Mouse (Mus musculus) hindbrain, embryonic 11.5 days (tissue): ENCODE results near the gene Rfx8. TPM values are rescaled to one million over a fixed set of nuclear protein-coding genes. Genes with fewer than 3 reads are reported as not detected.

Experiments used
- ATAC-seq: fragments of 200-750 bp; cut with Nextera tagmentation; 2 replicates; pipeline ENCODE4 v1.8.0; 2017; ENCODE audit warnings: mild to moderate bottlenecking, moderate TSS enrichment, moderate library complexity; ENCODE audit not compliant: low FRiP score
- DNase-seq: peaks from one replicate; pipeline ENCODE4 v3.0.0-alpha.2; 2015; ENCODE audit warnings: low spot score
- H3K27ac ChIP-seq: fragments of 300-500 bp; sonication (generic); 2 replicates; pipeline ENCODE4 v1.5.1; 2014; ENCODE audit warnings: mild to moderate bottlenecking, low read depth, low read length
- H3K27me3 ChIP-seq: fragments of 300-500 bp; sonication (generic); 2 replicates; pipeline ENCODE4 v1.6.1; 2014; ENCODE audit warnings: mild to moderate bottlenecking, low read length, moderate library complexity, mixed read lengths; ENCODE audit not compliant: control insufficient read depth, insufficient read depth
- H3K36me3 ChIP-seq: fragments of 300-500 bp; sonication (generic); 2 replicates; pipeline ENCODE4 v1.6.1; 2014; ENCODE audit warnings: mild to moderate bottlenecking, low read length, moderate library complexity, mixed read lengths; ENCODE audit not compliant: control insufficient read depth, insufficient read depth
- H3K4me1 ChIP-seq: fragments of 300-500 bp; sonication (generic); replicated peaks from 2 replicates; pipeline ENCODE4 v1.6.1; 2014; ENCODE audit warnings: low read length, mixed read lengths; ENCODE audit not compliant: control insufficient read depth, insufficient read depth
- H3K4me2 ChIP-seq: fragments of 300-500 bp; sonication (generic); replicated peaks from 2 replicates; pipeline ENCODE4 v1.6.1; 2014; ENCODE audit warnings: mild to moderate bottlenecking, low read depth, low read length
- H3K4me3 ChIP-seq: fragments of 300-500 bp; sonication (generic); 2 replicates; pipeline ENCODE4 v1.5.1; 2014; ENCODE audit warnings: low read depth, low read length
- H3K9ac ChIP-seq: fragments of 300-500 bp; sonication (generic); 2 replicates; pipeline ENCODE4 v1.6.1; 2014; ENCODE audit warnings: low read depth, low read length
- H3K9me3 ChIP-seq: fragments of 300-500 bp; sonication (generic); 2 replicates; pipeline ENCODE4 v1.6.1; 2016; ENCODE audit warnings: low read length; ENCODE audit not compliant: control insufficient read depth
- whole genome bisulfite sequencing: fragments of 180-500 bp; shearing (Covaris S2); extraction: QIAGEN DNeasy Blood & Tissue Kit; methylation state at CpG from one replicate; pipeline ENCODE4 v1.1.7; 2014; 5-methylcytosine and 5-hydroxymethylcytosine counted together
- polyA plus RNA-seq: library from polyadenylated mRNA; unstranded; fragments of >200 nt; fragmentation: Nextera tagmentation; extraction: Ambion mirVana; gene quantifications from 2 replicates; pipeline ENCODE4 v1.2.1, GENCODE M21; 2014

Gene Rfx8
- polyA plus RNA-seq, 1 experiment from 2014 or later, result 0.42 TPM

DNA sequence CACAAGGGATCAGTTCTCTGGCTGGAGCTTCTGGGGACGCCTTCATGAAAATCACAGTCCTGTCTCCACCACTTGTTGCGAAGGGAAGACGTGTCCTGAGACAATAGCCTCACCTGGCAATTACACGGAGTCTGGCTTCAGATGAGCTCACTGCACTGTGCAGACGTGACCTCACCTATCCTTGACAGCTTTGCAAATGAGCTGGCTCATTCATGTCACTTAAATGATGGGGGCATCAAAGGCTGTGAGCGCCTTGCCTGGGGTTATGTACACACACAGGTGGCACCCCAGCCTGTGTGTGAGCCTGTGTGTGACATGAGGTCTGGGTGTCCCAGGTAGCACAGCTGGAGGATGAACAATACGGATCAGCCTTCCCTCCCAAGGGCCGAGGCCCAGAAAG lies 41.9 kb downstream of the Rfx8 start:
- ATAC-seq (no peak), DNase-seq (no peak)
- no peaks in the 10 kb centered on the region for H3K4me1 ChIP-seq
- H3K36me3 ChIP-seq, result no peaks in the 10 kb centered on the region
- H3K27ac ChIP-seq, result no peak overlapping the region
- no peaks in the 10 kb centered on the region for H3K27me3 ChIP-seq
- WGBS, result 80% methylated on average over 8 of the region's 8 CpGs
- H3K4me2 ChIP-seq, result no peak overlapping the region
- H3K4me3 ChIP-seq, result no peak overlapping the region
- no peak overlapping the region for H3K9ac ChIP-seq
- no peaks in the 10 kb centered on the region for H3K9me3 ChIP-seq

DNA sequence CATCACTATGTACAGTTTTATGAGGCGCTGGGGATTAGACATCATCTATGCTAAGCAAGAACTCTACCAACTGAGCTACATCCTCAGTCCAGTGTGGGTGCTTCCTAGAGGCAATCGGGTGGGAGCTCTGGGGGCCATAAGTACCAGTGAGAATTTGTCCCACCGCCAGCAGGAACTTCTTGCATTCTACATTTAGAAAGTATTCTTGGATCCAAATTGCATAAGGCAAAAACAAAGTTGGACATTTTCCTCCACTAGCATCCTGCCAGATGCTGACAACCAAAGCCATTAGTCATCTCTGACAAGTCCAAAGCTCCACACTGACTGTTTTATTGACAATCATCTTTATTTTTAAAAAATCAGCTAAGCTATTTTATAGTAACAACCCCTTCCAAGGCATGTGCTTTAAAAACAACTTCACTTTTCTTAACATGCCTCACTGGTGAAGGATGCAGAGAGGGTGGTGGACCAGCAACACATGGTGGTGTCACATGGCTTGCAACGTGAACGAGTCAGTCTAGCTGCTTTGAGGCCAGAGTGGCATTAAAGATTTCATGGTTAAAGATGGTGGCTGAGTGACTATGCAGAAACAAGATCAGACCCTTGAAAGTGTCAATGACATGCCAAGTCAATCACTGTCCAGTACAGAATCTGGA lies 44.4 kb downstream of the Rfx8 start:
- no peak overlapping the region for H3K4me2 ChIP-seq

DNA sequence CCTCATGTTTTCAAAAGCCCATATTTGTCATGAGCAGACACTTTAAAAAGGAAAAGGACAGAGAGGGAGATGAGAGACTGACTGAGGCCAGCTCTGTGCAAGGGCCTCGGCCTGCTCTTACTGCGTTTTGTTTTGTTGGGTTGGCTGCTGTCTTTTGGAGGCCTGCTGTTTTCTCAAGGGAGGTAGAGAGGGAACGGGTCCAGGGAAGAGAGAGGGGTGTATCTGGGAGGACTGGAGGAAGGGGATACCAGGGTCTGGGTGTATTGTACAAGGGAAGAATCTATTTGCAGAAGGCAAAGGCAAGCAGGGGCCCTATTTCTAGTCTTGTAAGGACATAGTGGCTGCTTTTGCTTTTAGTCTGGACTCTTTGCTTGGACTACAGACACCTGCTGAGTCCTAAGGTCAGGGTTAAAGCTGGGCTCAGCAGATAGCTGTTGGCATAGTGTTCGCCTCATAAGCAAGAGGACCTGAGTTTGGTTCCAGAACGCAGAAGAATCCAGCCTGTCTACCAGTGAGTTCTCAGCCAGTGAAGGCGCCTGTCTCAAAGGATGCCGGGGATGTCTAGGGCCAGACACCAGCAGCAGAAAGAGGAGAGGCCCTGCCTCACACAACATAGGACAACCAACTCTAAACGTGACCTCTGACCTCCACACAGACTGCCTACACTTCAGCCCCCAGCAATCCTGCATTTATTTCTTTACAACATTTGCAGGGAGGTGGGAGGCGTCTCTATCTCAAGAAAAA lies 48.3 kb downstream of the Rfx8 start:
- H3K36me3 ChIP-seq, result no peaks in the 10 kb centered on the region
- DNase-seq, result no peak
- ATAC-seq, result no peak
- H3K27ac ChIP-seq, result no peak overlapping the region
- no peak overlapping the region for H3K4me2 ChIP-seq
- 73% methylated on average over 9 of the region's 9 CpGs for WGBS
- H3K4me3 ChIP-seq, result no peak overlapping the region
- no peaks in the 10 kb centered on the region for H3K27me3 ChIP-seq
- H3K4me1 ChIP-seq, result no peaks in the 10 kb centered on the region
- no peaks in the 10 kb centered on the region for H3K9me3 ChIP-seq
- H3K9ac ChIP-seq, result no peak overlapping the region

More for the DNA sequence above, 44.4 kb downstream of the Rfx8 start:
- H3K36me3 ChIP-seq, result no peaks in the 10 kb centered on the region
- H3K9ac ChIP-seq, result no peak overlapping the region
- no peak for DNase-seq
- H3K4me3 ChIP-seq, result no peak overlapping the region
- no peak overlapping the region for H3K27ac ChIP-seq
- no peaks in the 10 kb centered on the region for H3K4me1 ChIP-seq
- no peaks in the 10 kb centered on the region for H3K9me3 ChIP-seq
- 87% methylated on average over 5 of the region's 5 CpGs for WGBS
- no peaks in the 10 kb centered on the region for H3K27me3 ChIP-seq
- ATAC-seq, result no peak

DNA sequence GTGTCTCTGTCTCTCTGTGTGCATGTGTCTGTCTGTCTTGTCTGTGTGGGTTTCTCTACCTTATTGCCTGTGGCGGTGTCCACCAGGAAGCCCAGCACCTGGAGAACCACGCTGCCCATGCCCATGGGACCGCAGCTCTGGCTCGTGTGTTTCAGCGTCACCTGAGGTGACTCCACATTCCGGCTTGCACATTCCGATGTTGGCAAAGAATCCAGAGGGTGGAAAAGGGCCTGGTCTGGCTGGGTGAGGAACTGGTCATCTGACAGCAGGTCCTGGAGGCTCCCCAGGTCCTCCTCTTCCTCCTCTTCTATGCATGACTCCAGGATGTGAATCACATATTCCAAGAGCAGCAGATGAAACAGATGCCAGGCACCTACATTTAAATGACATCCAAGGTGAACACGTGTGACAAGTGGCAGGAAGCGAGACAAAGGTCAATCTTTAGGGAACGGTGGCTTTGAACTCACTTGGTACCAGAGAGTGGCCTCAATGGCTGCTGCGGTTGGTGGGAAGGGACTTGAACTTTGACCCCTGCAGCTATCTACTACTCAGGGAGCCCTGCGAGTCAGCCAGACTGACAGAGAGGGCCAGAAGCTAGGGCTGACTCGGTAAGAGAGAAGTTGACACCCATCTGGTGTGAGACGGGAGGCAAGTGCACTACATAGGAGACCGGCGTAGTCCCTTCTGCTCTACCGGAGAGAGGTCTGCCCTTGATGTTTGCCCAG lies 50.4 kb downstream of the Rfx8 start:
- no peaks in the 10 kb centered on the region for H3K9me3 ChIP-seq
- H3K27me3 ChIP-seq, result no peaks in the 10 kb centered on the region
- H3K4me3 ChIP-seq, result no peak overlapping the region
- 89% methylated on average over 17 of the region's 17 CpGs for WGBS
- DNase-seq (no peak), ATAC-seq (no peak)
- H3K27ac ChIP-seq, result no peak overlapping the region
- H3K4me2 ChIP-seq, result no peak overlapping the region
- H3K9ac ChIP-seq, result no peak overlapping the region
- H3K4me1 ChIP-seq, result no peaks in the 10 kb centered on the region
- H3K36me3 ChIP-seq, result no peaks in the 10 kb centered on the region

DNA sequence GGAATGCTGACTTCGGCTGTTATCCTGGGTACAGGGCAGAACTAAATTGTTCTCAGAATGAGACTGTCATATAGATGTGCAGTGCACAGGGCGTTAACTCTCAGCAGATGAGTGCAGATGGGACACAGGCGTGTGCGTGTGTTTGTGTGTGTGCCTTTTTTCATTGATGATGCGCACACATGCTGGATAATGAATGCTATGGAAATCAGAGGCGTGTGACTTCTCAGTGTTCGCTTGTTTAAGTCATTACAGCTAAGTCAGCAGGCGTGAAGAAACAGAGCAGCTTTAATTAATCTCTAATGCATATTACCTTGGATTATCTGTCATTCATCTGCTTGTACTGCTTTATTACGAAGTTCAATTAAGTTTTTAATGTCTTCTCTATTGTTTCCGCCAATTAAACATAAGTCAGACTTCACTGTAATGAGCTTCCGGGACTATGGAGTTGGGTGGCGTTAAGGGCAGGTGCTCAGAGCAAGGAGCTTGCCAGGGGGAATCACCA lies 54.0 kb downstream of the Rfx8 start:
- H3K27ac ChIP-seq, result no peak overlapping the region
- ATAC-seq (no peak), DNase-seq (no peak)
- no peaks in the 10 kb centered on the region for H3K4me1 ChIP-seq
- no peaks in the 10 kb centered on the region for H3K27me3 ChIP-seq
- H3K4me2 ChIP-seq, result no peak overlapping the region
- no peaks in the 10 kb centered on the region for H3K9me3 ChIP-seq
- 86% methylated on average over 12 of the region's 12 CpGs for WGBS
- H3K4me3 ChIP-seq, result no peak overlapping the region
- H3K36me3 ChIP-seq, result no peaks in the 10 kb centered on the region
- no peak overlapping the region for H3K9ac ChIP-seq

DNA sequence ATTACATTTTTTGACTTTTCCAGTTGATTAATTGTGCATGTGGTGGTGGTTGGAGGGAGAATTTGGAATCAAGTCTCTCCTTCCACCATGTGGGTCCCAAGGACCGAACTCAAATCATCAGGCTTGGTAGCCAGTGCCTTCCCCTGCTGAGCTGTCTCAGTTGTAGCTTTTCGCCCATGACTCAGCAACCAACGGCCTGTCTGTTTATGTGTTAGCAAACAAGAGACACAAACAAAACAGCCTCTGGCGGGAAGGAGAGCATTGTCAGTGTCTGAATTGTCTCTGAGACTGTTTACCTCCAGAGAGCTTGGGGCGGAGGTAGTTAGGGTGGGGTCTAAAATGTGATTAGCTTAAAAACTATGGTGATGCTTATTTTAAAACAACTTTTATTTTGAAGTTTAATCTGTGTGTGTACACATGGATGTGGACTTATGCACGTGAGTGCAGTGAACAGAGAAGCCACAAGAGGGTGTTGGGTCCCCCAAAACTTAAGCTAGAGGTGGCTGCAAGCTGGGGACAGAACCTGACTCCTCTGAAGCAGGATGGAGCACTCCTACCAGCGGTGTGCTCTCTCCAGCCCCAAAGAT lies 56.7 kb downstream of the Rfx8 start:
- H3K4me3 ChIP-seq, result no peak overlapping the region
- no peaks in the 10 kb centered on the region for H3K4me1 ChIP-seq
- H3K27ac ChIP-seq, result no peak overlapping the region
- 89% methylated on average over 7 of the region's 7 CpGs for WGBS
- no peak overlapping the region for H3K4me2 ChIP-seq
- H3K36me3 ChIP-seq, result no peaks in the 10 kb centered on the region
- no peaks in the 10 kb centered on the region for H3K9me3 ChIP-seq
- ATAC-seq, result no peak
- no peaks in the 10 kb centered on the region for H3K27me3 ChIP-seq
- DNase-seq, result no peak
- no peak overlapping the region for H3K9ac ChIP-seq

DNA sequence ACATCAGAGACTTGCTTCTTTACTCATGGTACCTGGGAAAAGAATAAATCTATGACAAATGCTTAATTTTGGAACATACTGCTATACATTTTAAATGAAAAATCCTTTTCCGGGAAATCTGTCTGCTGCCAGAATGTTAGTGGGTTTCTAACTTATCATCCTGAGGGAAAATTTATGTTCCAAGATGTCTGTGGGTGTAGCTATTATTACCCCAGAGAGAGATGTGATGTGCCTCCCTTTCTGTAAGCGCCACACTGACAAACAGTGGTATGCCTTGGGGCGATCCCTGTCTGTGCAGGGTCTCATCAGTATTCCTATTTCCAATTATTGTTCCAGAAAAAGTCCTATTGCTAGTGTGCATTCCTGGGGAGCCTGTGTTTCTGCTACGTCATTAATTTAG lies 57.7 kb downstream of the Rfx8 start:
- H3K4me3 ChIP-seq, result no peak overlapping the region
- no peaks in the 10 kb centered on the region for H3K36me3 ChIP-seq
- H3K27ac ChIP-seq, result no peak overlapping the region
- no peaks in the 10 kb centered on the region for H3K4me1 ChIP-seq
- no peak overlapping the region for H3K4me2 ChIP-seq
- H3K27me3 ChIP-seq, result no peaks in the 10 kb centered on the region
- 89% methylated on average over 4 of the region's 4 CpGs for WGBS
- no peak for DNase-seq
- ATAC-seq, result no peak
- no peak overlapping the region for H3K9ac ChIP-seq
- no peaks in the 10 kb centered on the region for H3K9me3 ChIP-seq

DNA sequence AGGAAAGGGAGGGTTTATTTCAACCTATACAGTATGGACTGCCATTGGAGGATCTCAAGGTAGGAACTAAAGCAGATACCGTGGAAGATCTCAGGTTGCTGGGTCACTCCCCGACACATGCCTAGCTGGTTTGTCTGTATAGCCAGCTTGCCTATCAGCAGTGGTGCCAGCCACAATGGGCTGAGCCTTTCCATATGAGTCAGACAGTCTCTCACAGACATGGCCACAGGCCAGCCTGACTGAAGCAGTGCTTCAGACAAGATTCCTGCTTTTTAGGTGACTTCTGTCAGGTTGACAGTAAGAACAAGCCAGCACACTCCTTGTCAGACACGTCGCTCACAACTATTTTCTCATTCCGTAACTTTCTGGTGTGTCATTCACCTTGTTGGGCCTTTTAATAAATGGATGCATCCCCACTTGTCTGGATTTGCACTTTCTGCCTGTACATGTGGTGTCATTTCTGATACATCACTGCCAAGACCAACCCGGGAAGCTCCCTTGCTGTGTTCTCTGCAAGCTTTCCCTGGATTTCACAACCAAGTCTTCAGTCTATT lies 63.7 kb downstream of the Rfx8 start:
- Histone ChIP-seq H3K4me1 (no peaks in the 10 kb centered on the region), H3K9me3 (no peaks in the 10 kb centered on the region), H3K27me3 (no peaks in the 10 kb centered on the region), H3K4me2 (no peak overlapping the region), H3K9ac (no peak overlapping the region), H3K4me3 (no peak overlapping the region), H3K36me3 (no peaks in the 10 kb centered on the region), H3K27ac (no peak overlapping the region)
- DNase-seq (no peak), ATAC-seq (no peak)
- WGBS, result 81% methylated on average over 6 of the region's 6 CpGs
